Mouse (Mus musculus): ENCODE data around the gene Iqschfp. TPM values are rescaled to one million over a fixed set of nuclear protein-coding genes. Genes with fewer than 3 reads are reported as not detected.

The Iqschfp gene
- polyA plus RNA-seq, 1 experiment: not detected

- Histone ChIP-seq H3K36me3 (ENCODE audit: control insufficient read depth, insufficient read depth, low read length) (no peaks in the 10 kb centered on the region), H3K27ac (ENCODE audit: control insufficient read depth, insufficient read depth, low read length) (no peak overlapping the region), H3K27me3 (ENCODE audit: control insufficient read depth, insufficient read depth, low read length) (no peaks in the 10 kb centered on the region), H3K4me3 (ENCODE audit: control insufficient read depth, insufficient read depth, low read length) (no peak overlapping the region), H3K4me1 (replicated peaks; ENCODE audit: control insufficient read depth, insufficient read depth, low read length) (no peaks in the 10 kb centered on the region)
- WGBS: 91% methylated on average over 12 of the region's 12 CpGs
- TF ChIP-seq CTCF (IDR thresholded peaks at IDR 0.05; ENCODE audit: borderline replicate concordance, control insufficient read depth, extremely low read depth, insufficient read depth, low read length, poor library complexity) (no peak), POLR2A (IDR thresholded peaks at IDR 0.05; ENCODE audit: control insufficient read depth, extremely low read depth, insufficient read depth, low read length, poor library complexity) (no peak)
- DNase-seq: no peak
Observed at GRCm38 (mm10) chr3:68616363-68616762, 724.3 kb downstream of the Iqschfp start.

DNA sequence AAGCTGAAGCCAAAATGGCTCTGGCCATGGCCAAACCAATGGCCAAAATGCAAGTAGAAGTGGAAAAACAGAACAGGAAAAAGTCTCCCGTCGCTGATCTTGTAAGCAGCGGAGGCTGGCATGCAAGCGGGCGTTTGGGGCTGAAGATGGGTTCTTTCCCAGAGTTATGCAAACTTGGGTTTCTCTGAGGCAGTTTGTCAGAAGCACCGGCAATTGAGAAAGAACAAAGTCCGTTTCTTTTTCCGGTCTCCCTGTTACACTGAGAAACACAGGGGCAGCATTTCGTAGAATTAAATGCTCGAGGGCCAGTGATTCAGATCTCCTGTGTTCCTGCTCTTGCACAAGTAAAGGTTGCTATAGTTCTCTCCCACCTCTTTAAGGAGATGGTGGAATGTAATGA is 725.7 kb downstream of the Iqschfp start:
- 95% methylated on average over 10 of the region's 10 CpGs for WGBS

DNA sequence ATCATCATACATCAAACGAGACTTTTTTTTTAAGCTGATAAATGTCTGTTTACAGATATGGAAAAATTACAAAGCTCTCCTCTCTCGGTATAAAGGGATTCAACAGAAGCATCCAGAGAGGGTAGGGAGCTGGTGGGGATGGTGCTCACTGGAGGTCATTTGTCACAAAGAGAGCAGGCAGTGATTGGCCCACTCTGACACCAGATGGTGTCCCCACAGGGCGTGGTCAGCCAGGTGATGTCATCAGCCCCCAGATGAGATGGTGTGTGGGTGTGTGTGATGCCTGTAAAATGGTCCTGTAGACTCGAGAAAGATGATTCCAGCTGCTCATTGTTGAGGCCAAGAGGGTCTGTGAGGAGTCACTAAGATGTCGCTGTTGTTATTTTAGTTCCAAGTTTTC is 727.1 kb downstream of the Iqschfp start:
- 86% methylated on average over 5 of the region's 5 CpGs for WGBS
- no peak for TF ChIP-seq POLR2A (IDR thresholded peaks at IDR 0.05; ENCODE audit: control insufficient read depth, extremely low read depth, insufficient read depth, low read length, poor library complexity)
- no peak for TF ChIP-seq CTCF (IDR thresholded peaks at IDR 0.05; ENCODE audit: borderline replicate concordance, control insufficient read depth, extremely low read depth, insufficient read depth, low read length, poor library complexity)

More for the DNA sequence above, 725.7 kb downstream of the Iqschfp start:
- H3K4me3 ChIP-seq (ENCODE audit: control insufficient read depth, insufficient read depth, low read length): no peak overlapping the region
- no peaks in the 10 kb centered on the region for H3K4me1 ChIP-seq (replicated peaks; ENCODE audit: control insufficient read depth, insufficient read depth, low read length)
- DNase-seq: no peak
- H3K36me3 ChIP-seq (ENCODE audit: control insufficient read depth, insufficient read depth, low read length): no peaks in the 10 kb centered on the region
- no peaks in the 10 kb centered on the region for H3K27me3 ChIP-seq (ENCODE audit: control insufficient read depth, insufficient read depth, low read length)
- TF ChIP-seq CTCF (IDR thresholded peaks at IDR 0.05; ENCODE audit: borderline replicate concordance, control insufficient read depth, extremely low read depth, insufficient read depth, low read length, poor library complexity) (no peak), POLR2A (IDR thresholded peaks at IDR 0.05; ENCODE audit: control insufficient read depth, extremely low read depth, insufficient read depth, low read length, poor library complexity) (no peak)
- H3K27ac ChIP-seq (ENCODE audit: control insufficient read depth, insufficient read depth, low read length): no peak overlapping the region

GRCm38 (mm10) chr3:68621971-68622370 is 729.9 kb downstream of the Iqschfp start:
- Histone ChIP-seq H3K4me1 (replicated peaks; ENCODE audit: control insufficient read depth, insufficient read depth, low read length) (no peaks in the 10 kb centered on the region; the same call in 1 of the 2 replicates), H3K4me3 (ENCODE audit: control insufficient read depth, insufficient read depth, low read length) (no peak overlapping the region), H3K27ac (ENCODE audit: control insufficient read depth, insufficient read depth, low read length) (no peak overlapping the region), H3K36me3 (ENCODE audit: control insufficient read depth, insufficient read depth, low read length) (no peaks in the 10 kb centered on the region), H3K27me3 (ENCODE audit: control insufficient read depth, insufficient read depth, low read length) (no peaks in the 10 kb centered on the region)
- DNase-seq: no peak
- TF ChIP-seq CTCF (IDR thresholded peaks at IDR 0.05; ENCODE audit: borderline replicate concordance, control insufficient read depth, extremely low read depth, insufficient read depth, low read length, poor library complexity) (no peak), POLR2A (IDR thresholded peaks at IDR 0.05; ENCODE audit: control insufficient read depth, extremely low read depth, insufficient read depth, low read length, poor library complexity) (no peak)
- WGBS: 89% methylated on average over 3 of the region's 3 CpGs

More for the DNA sequence above, 727.1 kb downstream of the Iqschfp start:
- H3K27me3 ChIP-seq (ENCODE audit: control insufficient read depth, insufficient read depth, low read length): no peaks in the 10 kb centered on the region
- no peak overlapping the region for H3K4me3 ChIP-seq (ENCODE audit: control insufficient read depth, insufficient read depth, low read length)
- H3K4me1 ChIP-seq (replicated peaks; ENCODE audit: control insufficient read depth, insufficient read depth, low read length): no peaks in the 10 kb centered on the region
- H3K36me3 ChIP-seq (ENCODE audit: control insufficient read depth, insufficient read depth, low read length): no peaks in the 10 kb centered on the region
- no peak overlapping the region for H3K27ac ChIP-seq (ENCODE audit: control insufficient read depth, insufficient read depth, low read length)
- no peak for DNase-seq

- no peak for TF ChIP-seq CTCF (IDR thresholded peaks at IDR 0.05; ENCODE audit: borderline replicate concordance, control insufficient read depth, extremely low read depth, insufficient read depth, low read length, poor library complexity)
- TF ChIP-seq POLR2A (IDR thresholded peaks at IDR 0.05; ENCODE audit: control insufficient read depth, extremely low read depth, insufficient read depth, low read length, poor library complexity): no peak
- 91% methylated on average over 5 of the region's 5 CpGs for WGBS
- H3K27ac ChIP-seq (ENCODE audit: control insufficient read depth, insufficient read depth, low read length): no peak overlapping the region
- no peak overlapping the region for H3K4me3 ChIP-seq (ENCODE audit: control insufficient read depth, insufficient read depth, low read length)
- no peaks in the 10 kb centered on the region for H3K27me3 ChIP-seq (ENCODE audit: control insufficient read depth, insufficient read depth, low read length)
- DNase-seq: no peak
- H3K4me1 ChIP-seq (replicated peaks; ENCODE audit: control insufficient read depth, insufficient read depth, low read length): no peaks in the 10 kb centered on the region; the same call in 1 of the 2 replicates
- no peaks in the 10 kb centered on the region for H3K36me3 ChIP-seq (ENCODE audit: control insufficient read depth, insufficient read depth, low read length)
Observed at GRCm38 (mm10) chr3:68623036-68623435, 731.0 kb downstream of the Iqschfp start.

GRCm38 (mm10) chr3:68624471-68624870 is 732.4 kb downstream of the Iqschfp start:
- Histone ChIP-seq H3K4me3 (ENCODE audit: control insufficient read depth, insufficient read depth, low read length) (no peak overlapping the region), H3K27me3 (ENCODE audit: control insufficient read depth, insufficient read depth, low read length) (no peaks in the 10 kb centered on the region), H3K27ac (ENCODE audit: control insufficient read depth, insufficient read depth, low read length) (no peak overlapping the region), H3K4me1 (replicated peaks; ENCODE audit: control insufficient read depth, insufficient read depth, low read length) (no peaks in the 10 kb centered on the region; the same call in 1 of the 2 replicates), H3K36me3 (ENCODE audit: control insufficient read depth, insufficient read depth, low read length) (no peaks in the 10 kb centered on the region)
- no peak for TF ChIP-seq CTCF (IDR thresholded peaks at IDR 0.05; ENCODE audit: borderline replicate concordance, control insufficient read depth, extremely low read depth, insufficient read depth, low read length, poor library complexity)
- no peak for TF ChIP-seq POLR2A (IDR thresholded peaks at IDR 0.05; ENCODE audit: control insufficient read depth, extremely low read depth, insufficient read depth, low read length, poor library complexity)
- 23% methylated on average over 6 of the region's 6 CpGs for WGBS
- DNase-seq: no peak

GRCm38 (mm10) chr3:68630261-68630660 is 738.2 kb downstream of the Iqschfp start:
- H3K4me1 ChIP-seq (replicated peaks; ENCODE audit: control insufficient read depth, insufficient read depth, low read length): no peaks in the 10 kb centered on the region
- H3K4me3 ChIP-seq (ENCODE audit: control insufficient read depth, insufficient read depth, low read length): no peak overlapping the region
- DNase-seq: no peak
- no peak overlapping the region for H3K27ac ChIP-seq (ENCODE audit: control insufficient read depth, insufficient read depth, low read length)
- TF ChIP-seq POLR2A (IDR thresholded peaks at IDR 0.05; ENCODE audit: control insufficient read depth, extremely low read depth, insufficient read depth, low read length, poor library complexity) (no peak), CTCF (IDR thresholded peaks at IDR 0.05; ENCODE audit: borderline replicate concordance, control insufficient read depth, extremely low read depth, insufficient read depth, low read length, poor library complexity) (no peak)
- H3K27me3 ChIP-seq (ENCODE audit: control insufficient read depth, insufficient read depth, low read length): no peaks in the 10 kb centered on the region
- H3K36me3 ChIP-seq (ENCODE audit: control insufficient read depth, insufficient read depth, low read length): no peaks in the 10 kb centered on the region
- 90% methylated on average over 4 of the region's 4 CpGs for WGBS

Data from thymus, adult 2 months (tissue).